Mouse (Mus musculus): ENCODE data around the gene Clk1. TPM values are rescaled to one million over a fixed set of nuclear protein-coding genes. Genes with fewer than 3 reads are reported as not detected.

The Clk1 gene
- polyA plus RNA-seq, 2 experiments, result 197 to 381 TPM

DNA sequence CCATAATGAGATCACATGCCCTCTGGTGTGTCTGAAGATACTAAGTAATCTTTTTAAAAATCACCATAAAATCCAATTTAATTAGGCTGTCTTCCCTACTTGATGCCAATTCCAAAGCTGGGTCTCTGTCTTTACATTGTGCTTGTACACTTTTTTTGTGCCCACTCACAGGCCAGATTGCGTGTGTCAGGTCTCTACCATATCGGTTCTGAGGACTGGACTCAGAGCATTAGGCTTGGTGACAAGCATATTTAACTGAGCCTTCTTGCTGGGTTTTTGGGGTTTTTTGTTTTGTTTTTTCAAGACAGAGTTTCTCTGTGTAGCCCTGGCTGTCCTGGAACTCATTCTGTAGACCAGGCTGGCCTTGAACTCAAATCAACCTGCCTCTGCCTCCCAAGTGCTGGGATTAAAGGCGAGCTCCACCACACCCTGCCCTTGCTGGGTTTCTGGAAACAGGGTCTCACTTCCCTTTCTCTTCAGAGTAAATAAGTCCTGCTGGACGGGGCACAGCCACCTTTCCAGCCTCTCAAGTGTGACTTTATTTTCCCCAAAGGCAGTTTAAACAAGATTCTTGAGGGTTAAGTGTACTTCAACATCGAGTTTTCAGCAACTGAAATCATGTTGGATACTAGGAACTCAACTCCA lies 14.2 kb downstream of the Clk1 start:
- no peak for ATAC-seq (ENCODE audit: low FRiP score, low read depth)
- no peaks in the 10 kb centered on the region for H3K4me1 ChIP-seq (ENCODE audit: control insufficient read depth, insufficient read depth, low read length)
- WGBS, result 69% methylated on average over 5 of the region's 5 CpGs
- H3K9ac ChIP-seq (ENCODE audit: low read depth, low read length, severe bottlenecking), result no peak overlapping the region
- no peaks in the 10 kb centered on the region for H3K27me3 ChIP-seq (ENCODE audit: control insufficient read depth, insufficient read depth, low read length)
- H3K36me3 ChIP-seq (ENCODE audit: control insufficient read depth, insufficient read depth, low read length), result peaks cover 65% of the 10 kb centered on the region
- no peaks in the 10 kb centered on the region for H3K9me3 ChIP-seq (ENCODE audit: control insufficient read depth, low read length)
- no peak for DNase-seq (ENCODE audit: low spot score)
- no peak overlapping the region for H3K4me2 ChIP-seq (replicated peaks; ENCODE audit: low read depth, low read length, severe bottlenecking)
- no peak for TF ChIP-seq POLR2A (IDR thresholded peaks at IDR 0.05; ENCODE audit: borderline replicate concordance, extremely low read depth, insufficient read depth, insufficient read length)
- H3K4me3 ChIP-seq (replicated peaks; ENCODE audit: low read length), result no peak overlapping the region
- no peak overlapping the region for H3K27ac ChIP-seq (replicated peaks; ENCODE audit: low read depth, low read length)

DNA sequence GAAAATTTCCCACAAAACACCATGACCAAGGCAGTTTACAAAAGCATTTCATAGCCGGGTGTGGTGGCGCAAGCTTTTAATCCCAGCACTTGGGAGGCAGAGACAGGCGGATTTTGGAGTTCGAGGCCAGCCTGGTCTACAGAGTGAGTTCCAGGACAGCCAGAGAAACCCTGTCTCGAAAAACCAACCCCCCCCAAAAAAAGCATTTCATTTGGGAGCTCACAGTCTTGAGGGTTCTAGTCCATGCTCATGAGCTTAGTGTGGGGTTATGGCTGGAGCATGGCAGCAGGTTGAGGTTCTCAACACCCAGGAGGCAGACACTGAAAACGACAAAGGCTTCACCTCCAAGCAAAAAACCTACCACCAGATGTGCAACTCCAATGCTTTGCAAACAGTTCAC lies 15.7 kb downstream of the Clk1 start:
- WGBS, result 88% methylated on average over 6 of the region's 6 CpGs
- H3K4me1 ChIP-seq (ENCODE audit: control insufficient read depth, insufficient read depth, low read length), result no peaks in the 10 kb centered on the region
- peaks cover 64% of the 10 kb centered on the region for H3K36me3 ChIP-seq (ENCODE audit: control insufficient read depth, insufficient read depth, low read length)
- H3K9me3 ChIP-seq (ENCODE audit: control insufficient read depth, low read length), result no peaks in the 10 kb centered on the region
- H3K4me3 ChIP-seq (replicated peaks; ENCODE audit: low read length), result no peak overlapping the region
- H3K4me2 ChIP-seq (replicated peaks; ENCODE audit: low read depth, low read length, severe bottlenecking), result no peak overlapping the region
- no peaks in the 10 kb centered on the region for H3K27me3 ChIP-seq (ENCODE audit: control insufficient read depth, insufficient read depth, low read length)
- ATAC-seq (ENCODE audit: low FRiP score, low read depth) (no peak), DNase-seq (ENCODE audit: low spot score) (no peak)
- H3K27ac ChIP-seq (replicated peaks; ENCODE audit: low read depth, low read length), result no peak overlapping the region
- no peak overlapping the region for H3K9ac ChIP-seq (ENCODE audit: low read depth, low read length, severe bottlenecking)
- no peak for TF ChIP-seq POLR2A (IDR thresholded peaks at IDR 0.05; ENCODE audit: borderline replicate concordance, extremely low read depth, insufficient read depth, insufficient read length)

DNA sequence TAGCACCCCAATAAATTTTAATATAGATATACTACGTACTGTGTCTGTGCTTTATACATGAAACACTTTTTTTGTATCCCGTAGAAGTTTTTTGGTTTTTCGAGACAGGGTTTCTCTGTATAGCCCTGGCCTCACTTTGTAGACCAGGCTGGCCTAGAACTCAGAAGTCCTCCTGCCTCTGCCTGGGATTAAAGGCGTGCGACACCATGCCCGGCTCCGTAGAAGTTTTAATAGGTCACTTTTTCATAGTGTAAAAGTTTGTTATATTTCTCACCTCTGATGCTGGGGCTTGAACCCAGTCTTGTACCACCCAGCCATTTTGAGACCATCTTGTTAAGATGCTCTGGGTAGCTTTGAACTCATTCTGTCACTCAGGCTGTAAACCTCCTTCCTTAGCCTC lies 16.5 kb downstream of the Clk1 start:
- Histone ChIP-seq H3K27me3 (ENCODE audit: control insufficient read depth, insufficient read depth, low read length) (no peaks in the 10 kb centered on the region), H3K9ac (ENCODE audit: low read depth, low read length, severe bottlenecking) (no peak overlapping the region), H3K27ac (replicated peaks; ENCODE audit: low read depth, low read length) (no peak overlapping the region), H3K4me1 (ENCODE audit: control insufficient read depth, insufficient read depth, low read length) (no peaks in the 10 kb centered on the region), H3K4me3 (replicated peaks; ENCODE audit: low read length) (no peak overlapping the region), H3K4me2 (replicated peaks; ENCODE audit: low read depth, low read length, severe bottlenecking) (no peak overlapping the region), H3K36me3 (ENCODE audit: control insufficient read depth, insufficient read depth, low read length) (peaks cover 64% of the 10 kb centered on the region), H3K9me3 (ENCODE audit: control insufficient read depth, low read length) (no peaks in the 10 kb centered on the region)
- TF ChIP-seq POLR2A (IDR thresholded peaks at IDR 0.05; ENCODE audit: borderline replicate concordance, extremely low read depth, insufficient read depth, insufficient read length), result no peak
- 94% methylated on average over 7 of the region's 7 CpGs for WGBS
- DNase-seq (ENCODE audit: low spot score) (no peak), ATAC-seq (ENCODE audit: low FRiP score, low read depth) (no peak)

- no peaks in the 10 kb centered on the region for H3K4me1 ChIP-seq (ENCODE audit: control insufficient read depth, insufficient read depth, low read length)
- H3K27ac ChIP-seq (replicated peaks; ENCODE audit: low read depth, low read length), result no peak overlapping the region
- ATAC-seq (ENCODE audit: low FRiP score, low read depth) (no peak), DNase-seq (ENCODE audit: low spot score) (no peak)
- no peaks in the 10 kb centered on the region for H3K9me3 ChIP-seq (ENCODE audit: control insufficient read depth, low read length)
- H3K4me3 ChIP-seq (replicated peaks; ENCODE audit: low read length), result no peak overlapping the region
- no peak overlapping the region for H3K9ac ChIP-seq (ENCODE audit: low read depth, low read length, severe bottlenecking)
- no peak for TF ChIP-seq POLR2A (IDR thresholded peaks at IDR 0.05; ENCODE audit: borderline replicate concordance, extremely low read depth, insufficient read depth, insufficient read length)
- H3K4me2 ChIP-seq (replicated peaks; ENCODE audit: low read depth, low read length, severe bottlenecking), result no peak overlapping the region
- peaks cover 71% of the 10 kb centered on the region for H3K36me3 ChIP-seq (ENCODE audit: control insufficient read depth, insufficient read depth, low read length)
- 92% methylated on average over 5 of the region's 5 CpGs for WGBS
- H3K27me3 ChIP-seq (ENCODE audit: control insufficient read depth, insufficient read depth, low read length), result no peaks in the 10 kb centered on the region
Observed at GRCm38 (mm10) chr1:58403745-58404144, 20.1 kb downstream of the Clk1 start.

GRCm38 (mm10) chr1:58401396-58401795 lies 22.5 kb downstream of the Clk1 start:
- H3K36me3 ChIP-seq (ENCODE audit: control insufficient read depth, insufficient read depth, low read length), result peaks cover 89% of the 10 kb centered on the region
- H3K9me3 ChIP-seq (ENCODE audit: control insufficient read depth, low read length), result no peaks in the 10 kb centered on the region
- WGBS, result 95% methylated on average over 6 of the region's 6 CpGs
- no peak for ATAC-seq (ENCODE audit: low FRiP score, low read depth)
- no peak overlapping the region for H3K27ac ChIP-seq (replicated peaks; ENCODE audit: low read depth, low read length)
- H3K4me3 ChIP-seq (replicated peaks; ENCODE audit: low read length), result no peak overlapping the region
- no peak for DNase-seq (ENCODE audit: low spot score)
- H3K27me3 ChIP-seq (ENCODE audit: control insufficient read depth, insufficient read depth, low read length), result no peaks in the 10 kb centered on the region
- H3K4me1 ChIP-seq (ENCODE audit: control insufficient read depth, insufficient read depth, low read length), result no peaks in the 10 kb centered on the region
- no peak overlapping the region for H3K9ac ChIP-seq (ENCODE audit: low read depth, low read length, severe bottlenecking)
- no peak overlapping the region for H3K4me2 ChIP-seq (replicated peaks; ENCODE audit: low read depth, low read length, severe bottlenecking)
- TF ChIP-seq POLR2A (IDR thresholded peaks at IDR 0.05; ENCODE audit: borderline replicate concordance, extremely low read depth, insufficient read depth, insufficient read length), result no peak
